Mouse (Mus musculus): Measurements from ENCODE around the gene Muc3. TPM values are rescaled to one million over a fixed set of nuclear protein-coding genes. Genes with fewer than 3 reads are reported as not detected.
A peak's percentile ranks its signal among the peaks of the same experiment; 100 is the strongest.

The Muc3 gene
- total and polyA plus RNA-seq, 2 experiments from 2014 or later = not detected

DNA sequence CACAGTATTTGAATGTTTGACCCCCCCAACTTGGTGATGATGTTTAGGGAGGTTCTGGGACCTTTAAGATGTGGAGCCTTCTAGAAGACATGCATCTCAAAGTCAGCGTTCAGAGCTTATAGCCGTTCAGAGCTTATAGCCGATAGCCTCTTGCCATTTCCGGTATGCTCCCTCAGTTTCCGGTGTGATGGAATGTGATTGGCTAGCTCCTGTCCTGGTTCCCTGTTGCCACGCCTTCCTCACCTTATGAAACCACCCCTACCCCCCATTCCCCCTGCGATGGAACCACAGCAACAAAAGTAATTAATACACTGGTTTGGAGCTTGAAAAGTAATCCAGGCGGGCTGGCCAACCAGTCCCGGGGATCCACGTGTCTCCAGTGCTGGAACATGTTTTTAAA lies 10.1 kb downstream of the Muc3 start:
- Histone ChIP-seq H3K4me3 (ENCODE audit: low read depth, low read length) (no peak overlapping the region), H3K27me3 (ENCODE audit: control insufficient read depth, insufficient read depth, low read length) (no peaks in the 10 kb centered on the region), H3K9me3 (replicated peaks; ENCODE audit: control insufficient read depth, low read length) (no peaks in the 10 kb centered on the region; the same call in 1 of the 2 replicates), H3K4me2 (ENCODE audit: low read depth, low read length) (no peak overlapping the region), H3K27ac (ENCODE audit: low read depth) (no peak overlapping the region), H3K9ac (replicated peaks; ENCODE audit: low read depth, low read length) (no peak overlapping the region), H3K36me3 (replicated peaks; ENCODE audit: control insufficient read depth, insufficient read depth, low read length) (no peaks in the 10 kb centered on the region), H3K4me1 (ENCODE audit: control insufficient read depth, insufficient read depth) (no peaks in the 10 kb centered on the region)
- DNase-seq (ENCODE audit: low spot score) = no peak
- no peak for ATAC-seq (ENCODE audit: insufficient read depth, low read depth)
- TF ChIP-seq CTCF (IDR thresholded peaks at IDR 0.05; ENCODE audit: low read depth) = no peak
- TF ChIP-seq EP300 (IDR thresholded peaks at IDR 0.05; ENCODE audit: low read depth) = no peak
- WGBS = 75% methylated on average over 10 of the region's 10 CpGs

- WGBS = 25% methylated on average over 11 of the region's 11 CpGs
- no peak for ATAC-seq (ENCODE audit: insufficient read depth, low read depth)
- Histone ChIP-seq H3K4me3 (ENCODE audit: low read depth, low read length) (no peak overlapping the region), H3K27ac (ENCODE audit: low read depth) (no peak overlapping the region), H3K4me2 (ENCODE audit: low read depth, low read length) (no peak overlapping the region), H3K27me3 (ENCODE audit: control insufficient read depth, insufficient read depth, low read length) (no peaks in the 10 kb centered on the region), H3K9me3 (replicated peaks; ENCODE audit: control insufficient read depth, low read length) (no peaks in the 10 kb centered on the region; the same call in 1 of the 2 replicates), H3K4me1 (ENCODE audit: control insufficient read depth, insufficient read depth) (no peaks in the 10 kb centered on the region), H3K36me3 (replicated peaks; ENCODE audit: control insufficient read depth, insufficient read depth, low read length) (no peaks in the 10 kb centered on the region), H3K9ac (replicated peaks; ENCODE audit: low read depth, low read length) (no peak overlapping the region)
- DNase-seq (ENCODE audit: low spot score) = no peak
- TF ChIP-seq CTCF (IDR thresholded peaks at IDR 0.05; ENCODE audit: low read depth) (no peak), EP300 (IDR thresholded peaks at IDR 0.05; ENCODE audit: low read depth) (no peak)
Observed at GRCm38 (mm10) chr5:137134959-137135358, 14.2 kb downstream of the Muc3 start.

- H3K4me3 ChIP-seq (ENCODE audit: low read depth, low read length) = no peak overlapping the region
- peak; percentile 71 for DNase-seq (ENCODE audit: low spot score)
- no peaks in the 10 kb centered on the region; the same call in 1 of the 2 replicates for H3K9me3 ChIP-seq (replicated peaks; ENCODE audit: control insufficient read depth, low read length)
- H3K36me3 ChIP-seq (replicated peaks; ENCODE audit: control insufficient read depth, insufficient read depth, low read length) = no peaks in the 10 kb centered on the region
- WGBS = 0% methylated on average over 3 of the region's 3 CpGs
- no peak overlapping the region for H3K4me2 ChIP-seq (ENCODE audit: low read depth, low read length)
- no peaks in the 10 kb centered on the region for H3K4me1 ChIP-seq (ENCODE audit: control insufficient read depth, insufficient read depth)
- ATAC-seq (ENCODE audit: insufficient read depth, low read depth) = peak; percentile 58
- H3K27me3 ChIP-seq (ENCODE audit: control insufficient read depth, insufficient read depth, low read length) = no peaks in the 10 kb centered on the region
- H3K9ac ChIP-seq (replicated peaks; ENCODE audit: low read depth, low read length) = no peak overlapping the region
- H3K27ac ChIP-seq (ENCODE audit: low read depth) = no peak overlapping the region
- no peak for TF ChIP-seq EP300 (IDR thresholded peaks at IDR 0.05; ENCODE audit: low read depth)
- TF ChIP-seq CTCF (IDR thresholded peaks at IDR 0.05; ENCODE audit: low read depth) = peak; percentile 87
Observed at GRCm38 (mm10) chr5:137131490-137131889, 17.6 kb downstream of the Muc3 start.

DNA sequence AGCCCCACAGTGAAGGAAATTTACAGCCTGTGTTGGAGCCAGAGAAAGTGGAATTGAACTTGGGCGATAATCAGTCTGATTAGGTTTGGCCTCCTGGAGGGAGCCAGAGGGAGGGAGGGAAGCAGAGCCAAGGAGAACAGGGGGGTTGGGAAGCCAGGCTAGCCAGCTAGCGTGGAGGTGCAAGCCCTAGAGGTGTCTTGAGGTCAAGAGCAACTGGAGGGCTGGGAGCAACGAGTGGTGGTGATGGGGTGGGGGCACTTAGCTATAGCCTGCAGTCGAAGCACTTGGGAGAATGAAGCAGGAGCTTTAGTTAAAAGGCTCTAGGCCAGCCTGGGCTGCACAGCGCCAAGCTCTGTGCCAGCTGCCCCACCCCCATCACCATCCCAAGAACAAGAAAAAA lies 19.8 kb downstream of the Muc3 start:
- 12% methylated on average over 5 of the region's 5 CpGs for WGBS
- Histone ChIP-seq H3K4me2 (ENCODE audit: low read depth, low read length) (no peak overlapping the region), H3K4me1 (ENCODE audit: control insufficient read depth, insufficient read depth) (no peaks in the 10 kb centered on the region), H3K27me3 (ENCODE audit: control insufficient read depth, insufficient read depth, low read length) (no peaks in the 10 kb centered on the region), H3K9ac (replicated peaks; ENCODE audit: low read depth, low read length) (no peak overlapping the region), H3K27ac (ENCODE audit: low read depth) (no peak overlapping the region), H3K4me3 (ENCODE audit: low read depth, low read length) (no peak overlapping the region), H3K36me3 (replicated peaks; ENCODE audit: control insufficient read depth, insufficient read depth, low read length) (no peaks in the 10 kb centered on the region), H3K9me3 (replicated peaks; ENCODE audit: control insufficient read depth, low read length) (no peaks in the 10 kb centered on the region; the same call in 1 of the 2 replicates)
- DNase-seq (ENCODE audit: low spot score) = no peak
- no peak for ATAC-seq (ENCODE audit: insufficient read depth, low read depth)
- TF ChIP-seq CTCF (IDR thresholded peaks at IDR 0.05; ENCODE audit: low read depth) (no peak), EP300 (IDR thresholded peaks at IDR 0.05; ENCODE audit: low read depth) (no peak)

DNA sequence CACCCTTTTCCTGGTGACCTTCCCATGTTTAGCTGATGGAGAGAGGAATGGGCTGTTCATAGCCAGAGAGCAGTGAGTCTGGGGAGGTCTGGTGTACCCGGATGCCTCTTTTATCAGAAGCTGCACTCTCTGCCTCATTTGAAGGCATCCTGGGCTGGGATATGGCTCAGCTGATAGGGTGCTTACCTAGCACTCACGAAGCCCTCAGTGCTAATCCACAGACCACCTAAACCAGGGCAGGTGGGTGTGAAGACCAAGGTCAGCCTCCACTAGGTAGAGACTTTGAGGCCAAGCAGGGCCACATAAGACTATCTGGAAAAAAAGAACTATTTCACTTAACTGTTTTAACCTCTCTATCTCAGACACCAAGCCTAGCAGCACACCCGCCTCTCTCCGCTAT lies 25.6 kb downstream of the Muc3 start:
- ATAC-seq (ENCODE audit: insufficient read depth, low read depth) = no peak
- no peaks in the 10 kb centered on the region for H3K36me3 ChIP-seq (replicated peaks; ENCODE audit: control insufficient read depth, insufficient read depth, low read length)
- no peak overlapping the region for H3K9ac ChIP-seq (replicated peaks; ENCODE audit: low read depth, low read length)
- H3K4me1 ChIP-seq (ENCODE audit: control insufficient read depth, insufficient read depth) = no peaks in the 10 kb centered on the region
- no peak overlapping the region for H3K4me2 ChIP-seq (ENCODE audit: low read depth, low read length)
- TF ChIP-seq EP300 (IDR thresholded peaks at IDR 0.05; ENCODE audit: low read depth) = no peak
- TF ChIP-seq CTCF (IDR thresholded peaks at IDR 0.05; ENCODE audit: low read depth) = no peak
- H3K27ac ChIP-seq (ENCODE audit: low read depth) = no peak overlapping the region
- H3K9me3 ChIP-seq (replicated peaks; ENCODE audit: control insufficient read depth, low read length) = no peaks in the 10 kb centered on the region
- H3K27me3 ChIP-seq (ENCODE audit: control insufficient read depth, insufficient read depth, low read length) = no peaks in the 10 kb centered on the region
- WGBS = 77% methylated on average over 4 of the region's 4 CpGs
- DNase-seq (ENCODE audit: low spot score) = no peak
- H3K4me3 ChIP-seq (ENCODE audit: low read depth, low read length) = no peak overlapping the region

DNA sequence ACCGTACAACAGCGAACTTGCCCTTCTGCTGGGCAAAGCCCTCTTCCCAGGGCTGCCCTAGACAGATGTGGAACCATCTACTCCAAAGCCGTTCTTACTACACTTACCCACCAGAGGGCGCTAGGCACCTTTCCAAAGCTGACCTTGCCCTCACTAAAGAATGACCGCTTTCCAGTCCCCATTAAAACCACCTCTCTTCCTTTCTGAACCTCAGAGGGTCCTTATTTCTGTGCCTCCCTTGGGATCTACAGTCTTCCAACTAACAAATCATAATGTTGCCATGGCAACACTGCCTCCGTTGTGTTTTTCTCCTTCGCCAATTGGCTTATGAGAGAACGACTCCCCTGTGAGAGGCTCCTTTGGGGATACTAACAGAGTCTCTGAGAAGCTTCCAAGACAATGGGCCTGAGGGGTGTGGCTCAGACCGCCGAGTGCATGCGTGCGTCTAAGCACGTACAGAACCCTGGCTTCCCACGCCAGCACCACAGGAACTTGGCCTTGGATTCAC lies 26.4 kb downstream of the Muc3 start:
- H3K9me3 ChIP-seq (replicated peaks; ENCODE audit: control insufficient read depth, low read length) = no peaks in the 10 kb centered on the region
- H3K36me3 ChIP-seq (replicated peaks; ENCODE audit: control insufficient read depth, insufficient read depth, low read length) = no peaks in the 10 kb centered on the region
- no peaks in the 10 kb centered on the region for H3K27me3 ChIP-seq (ENCODE audit: control insufficient read depth, insufficient read depth, low read length)
- TF ChIP-seq CTCF (IDR thresholded peaks at IDR 0.05; ENCODE audit: low read depth) (peak; percentile 91), EP300 (IDR thresholded peaks at IDR 0.05; ENCODE audit: low read depth) (no peak)
- no peak overlapping the region for H3K4me2 ChIP-seq (ENCODE audit: low read depth, low read length)
- H3K27ac ChIP-seq (ENCODE audit: low read depth) = no peak overlapping the region
- no peak overlapping the region for H3K4me3 ChIP-seq (ENCODE audit: low read depth, low read length)
- ATAC-seq (ENCODE audit: insufficient read depth, low read depth) (peak; percentile 78), DNase-seq (ENCODE audit: low spot score) (peak; percentile 71)
- H3K4me1 ChIP-seq (ENCODE audit: control insufficient read depth, insufficient read depth) = no peaks in the 10 kb centered on the region
- no peak overlapping the region for H3K9ac ChIP-seq (replicated peaks; ENCODE audit: low read depth, low read length)
- WGBS = 12% methylated on average over 14 of the region's 14 CpGs
